Mouse (Mus musculus): Measurements from ENCODE around the gene Dzip3. TPM values are rescaled to one million over a fixed set of nuclear protein-coding genes. Genes with fewer than 3 reads are reported as not detected.

The Dzip3 gene
- 12.7 and 13.6 TPM in 2 replicates for polyA plus RNA-seq (2012; ENCODE audit: low replicate concordance)

DNA sequence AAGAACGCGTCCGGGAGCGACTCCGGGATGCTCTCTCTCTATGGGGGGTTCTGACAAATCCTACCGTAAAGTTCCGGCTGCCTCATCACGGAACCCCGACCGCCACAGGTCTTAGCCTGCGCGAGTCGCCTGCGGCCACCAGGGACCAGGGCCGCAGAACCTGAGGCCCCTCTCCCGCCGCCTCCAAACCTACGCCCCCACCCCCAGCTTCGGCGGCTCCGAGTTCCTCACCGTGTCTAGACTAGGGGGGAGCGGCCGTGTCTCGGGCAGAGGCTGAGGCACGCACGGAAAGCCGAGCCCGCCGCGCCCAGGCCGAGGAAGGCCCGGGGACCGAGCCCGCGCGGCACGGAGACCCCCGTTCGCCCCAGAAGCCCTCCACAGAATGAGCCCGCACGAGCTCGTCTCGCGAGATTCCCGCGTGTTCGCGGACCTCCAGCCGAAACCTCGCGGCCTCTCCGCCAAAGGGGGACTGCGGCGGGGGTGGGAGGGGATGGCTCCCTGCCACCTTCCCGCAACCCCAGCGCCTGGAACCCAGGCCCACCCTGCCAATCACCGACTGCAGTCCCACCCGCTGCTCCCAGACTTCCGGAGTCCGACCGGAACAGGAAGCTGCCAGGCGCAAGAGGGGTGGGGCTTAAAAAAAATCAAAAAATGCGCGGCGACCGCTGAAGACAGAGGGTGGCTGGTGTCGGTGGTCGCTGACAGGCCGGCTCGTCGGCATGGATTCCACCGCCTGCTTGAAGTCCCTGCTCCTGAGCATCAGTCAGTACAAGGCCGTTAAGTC lies at the start of gene Dzip3, which contains the start of gene Cip2a:
Dzip3 (minus strand) TSS at position 607 of the 784 bp plus-strand sequence.
Cip2a (plus strand) TSS at position 627 of the 784 bp plus-strand sequence.

Other genes starting within 250 kb of the Dzip3 start
- gene Trat1, start 222.1 kb downstream of the Dzip3 start, polyA plus RNA-seq (2012; ENCODE audit: low replicate concordance) = 0.03 TPM in 1 of 2 replicates, not detected in the other
- not detected in 2 replicates for gene Retnlb, start 177.3 kb downstream of the Dzip3 start, polyA plus RNA-seq (2012; ENCODE audit: low replicate concordance)
- not detected in 2 replicates for gene Retnla, start 151.6 kb downstream of the Dzip3 start, polyA plus RNA-seq (2012; ENCODE audit: low replicate concordance)
- gene Retnlg, start 121.5 kb downstream of the Dzip3 start, polyA plus RNA-seq (2012; ENCODE audit: low replicate concordance) = 1.0 TPM in 1 of 2 replicates, not detected in the other
- gene Cip2a, start within 50 bp of the Dzip3 start, polyA plus RNA-seq (2012; ENCODE audit: low replicate concordance) = 1.4 and 6.9 TPM in 2 replicates
- gene Myh15, start 63.3 kb upstream of the Dzip3 start, polyA plus RNA-seq (2012; ENCODE audit: low replicate concordance) = 0.02 TPM in 1 of 2 replicates, not detected in the other